In the genomic region with DNA sequence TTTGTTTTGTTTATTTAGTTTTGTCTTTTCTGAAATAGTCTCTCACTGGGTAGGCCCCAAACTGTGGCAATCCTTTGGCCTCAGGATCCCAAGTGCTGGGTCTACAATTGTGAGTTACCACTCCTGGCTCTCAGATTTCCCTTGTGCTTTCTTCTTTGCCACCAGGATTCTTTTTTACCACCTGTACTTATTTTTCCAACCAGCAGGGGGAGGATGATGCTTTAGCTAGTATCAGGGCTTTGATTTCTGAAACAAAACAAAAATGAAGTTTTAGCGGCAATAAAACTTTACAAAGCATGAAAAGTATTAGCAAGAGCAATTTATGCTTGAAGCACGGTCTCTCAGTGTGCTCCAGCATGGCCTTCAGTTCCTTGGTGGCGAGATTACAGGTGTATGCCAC, we compare ENCODE assay signal across 9 mouse cellular contexts. TPM values are rescaled to one million over a fixed set of nuclear protein-coding genes. Genes with fewer than 3 reads are reported as not detected.
A peak's percentile ranks its signal among the peaks of the same experiment; 100 is the strongest.
DNase-seq lines count a peak whose midpoint lies in the region; ATAC-seq and TF ChIP-seq lines count a peak whose summit lies in the region.
"Had no signal": no experiment of that assay in that cellular context is flagged by ENCODE, and none has a peak within 500 bp of the region (broad histone marks: within the 10 kb centered on the region; RNA-seq: fewer than 3 reads in every experiment).

No protein-coding gene starts in this region.

- no peaks in the 10 kb centered on the region for H3K9me3 ChIP-seq in hindbrain, postnatal 0 days (ENCODE audit: low read length)
- H3K9me3 ChIP-seq in hindbrain, embryonic 12.5 days (replicated peaks), result no peaks in the 10 kb centered on the region
- H3K9me3 ChIP-seq in embryonic facial prominence, embryonic 14.5 days (ENCODE audit: control insufficient read depth, low read length), result no peaks in the 10 kb centered on the region

- H3K4me1 ChIP-seq in hindbrain, postnatal 0 days (ENCODE audit: insufficient read depth, low read length), result no peaks in the 10 kb centered on the region
- H3K4me1 ChIP-seq in hindbrain, embryonic 12.5 days, result no peaks in the 10 kb centered on the region
- H3K4me1 ChIP-seq in embryonic facial prominence, embryonic 14.5 days (ENCODE audit: control insufficient read depth, insufficient read depth, low read length), result no peaks in the 10 kb centered on the region

- no peak for ATAC-seq in hindbrain, postnatal 0 days
- ATAC-seq in hindbrain, embryonic 12.5 days (ENCODE audit: low FRiP score), result no peak
- no peak for ATAC-seq in embryonic facial prominence, embryonic 14.5 days (ENCODE audit: low read depth)

- no peak overlapping the region for H3K4me3 ChIP-seq in hindbrain, postnatal 0 days (ENCODE audit: low read length)
- no peak overlapping the region for H3K4me3 ChIP-seq in hindbrain, embryonic 12.5 days
- H3K4me3 ChIP-seq in embryonic facial prominence, embryonic 14.5 days (ENCODE audit: low read depth, low read length), result no peak overlapping the region

- H3K27ac ChIP-seq in hindbrain, postnatal 0 days, result no peak overlapping the region
- no peak overlapping the region for H3K27ac ChIP-seq in hindbrain, embryonic 12.5 days
- no peak overlapping the region for H3K27ac ChIP-seq in embryonic facial prominence, embryonic 14.5 days (replicated peaks; ENCODE audit: low read depth, low read length)

- 77% methylated on average over 3 of the region's 3 CpGs for WGBS in hindbrain, postnatal 0 days
- WGBS in hindbrain, embryonic 12.5 days, result 75% methylated on average over 3 of the region's 3 CpGs
- 68% methylated on average over 3 of the region's 3 CpGs for WGBS in embryonic facial prominence, embryonic 14.5 days

- no peak overlapping the region for H3K4me2 ChIP-seq in hindbrain, postnatal 0 days (ENCODE audit: low read depth, low read length)
- H3K4me2 ChIP-seq in hindbrain, embryonic 12.5 days (replicated peaks), result no peak overlapping the region
- no peak overlapping the region for H3K4me2 ChIP-seq in embryonic facial prominence, embryonic 14.5 days (ENCODE audit: low read depth, low read length)

- no peak overlapping the region for H3K9ac ChIP-seq in hindbrain, postnatal 0 days (replicated peaks; ENCODE audit: low read length)
- no peak overlapping the region for H3K9ac ChIP-seq in hindbrain, embryonic 12.5 days
- H3K9ac ChIP-seq in embryonic facial prominence, embryonic 14.5 days (ENCODE audit: low read depth, low read length), result no peak overlapping the region

- H3K27me3 ChIP-seq in hindbrain, postnatal 0 days (ENCODE audit: insufficient read depth, low read length), result no peaks in the 10 kb centered on the region
- H3K27me3 ChIP-seq in hindbrain, embryonic 12.5 days, result no peaks in the 10 kb centered on the region
- no peaks in the 10 kb centered on the region for H3K27me3 ChIP-seq in embryonic facial prominence, embryonic 14.5 days (replicated peaks; ENCODE audit: control insufficient read depth, insufficient read depth, low read length)

- peak; percentile 63 for DNase-seq in hindbrain, postnatal 0 days (ENCODE audit: low spot score)
- peak; percentile 14 for DNase-seq in right cerebral cortex, adult 18-20 months
- DNase-seq in right cerebral cortex, postnatal 36 days (ENCODE audit: low spot score in 2 of 2), result no peak
- peak; percentile 45 for DNase-seq in embryonic facial prominence, embryonic 14.5 days (ENCODE audit: low spot score)
- peak; percentile 8 for DNase-seq in telencephalon, adult 2 months (ENCODE audit: low read depth, low spot score)
- DNase-seq in right cerebral cortex, postnatal 10 days (ENCODE audit: low spot score in 2 of 2), result no peak
- no peak for DNase-seq in spleen, postnatal 10 days (ENCODE audit: low spot score in 2 of 2)
- DNase-seq: adrenal gland, postnatal 25 days had no signal

- peak; percentile 74 for TF ChIP-seq CTCF in hindbrain, postnatal 0 days (IDR thresholded peaks at IDR 0.05; ENCODE audit: low read depth)

- no peaks in the 10 kb centered on the region for H3K36me3 ChIP-seq in hindbrain, postnatal 0 days (ENCODE audit: insufficient read depth, low read length)
- no peaks in the 10 kb centered on the region for H3K36me3 ChIP-seq in hindbrain, embryonic 12.5 days
- H3K36me3 ChIP-seq in embryonic facial prominence, embryonic 14.5 days (ENCODE audit: control insufficient read depth, insufficient read depth, low read length), result no peaks in the 10 kb centered on the region

RNA-seq across cellular contexts. Expression of a gene that starts 39.8 kb away (rescaled TPM):
- 10.1 and 15.3 TPM in 2 replicates for total RNA-seq in hindbrain, postnatal 0 days (2014; rRNA removed)
- 2.9 and 3.9 TPM in 2 replicates for polyA plus RNA-seq in hindbrain, postnatal 0 days (2015; fragmentation: Nextera tagmentation; extraction: Ambion mirVana)
- 11.2 and 13.4 TPM in 2 replicates for polyA plus RNA-seq in hindbrain, embryonic 12.5 days (2016; fragmentation: Nextera tagmentation; extraction: Ambion mirVana)
- 19.2 and 22.0 TPM in 2 replicates for polyA plus RNA-seq in embryonic facial prominence, embryonic 14.5 days (2014; fragmentation: Nextera tagmentation; extraction: Ambion mirVana)

Comparison
In these comparisons a context has a peak if more than half of its experiments do, and no peak if none do; other contexts are left out.
1. DNase-seq: peak in hindbrain, postnatal 0 days (single experiment), right cerebral cortex, adult 18-20 months (single experiment), embryonic facial prominence, embryonic 14.5 days (single experiment) and telencephalon, adult 2 months (single experiment); none in right cerebral cortex, postnatal 36 days (0 of 2), right cerebral cortex, postnatal 10 days (0 of 2) and spleen, postnatal 10 days (0 of 2).